Mouse (Mus musculus) liver, postnatal 0 days (tissue): Measurements from ENCODE around the gene Fgfr1op2. TPM values are rescaled to one million over a fixed set of nuclear protein-coding genes. Genes with fewer than 3 reads are reported as not detected.

Source experiments
- ATAC-seq: fragments of 200-750 bp; cut with Nextera tagmentation; 2 replicates; pipeline ENCODE4 v1.8.0; 2017; ENCODE audit warnings: mild to moderate bottlenecking, moderate library complexity
- DNase-seq: peaks from one replicate; pipeline ENCODE4 v3.0.0-alpha.2; 2016
- H3K27ac ChIP-seq: fragments of 300-500 bp; sonication (generic); 2 replicates; pipeline ENCODE4 v1.5.1; 2014; ENCODE audit warnings: antibody characterized with exemption, moderate library complexity, mild to moderate bottlenecking, low read depth
- H3K27me3 ChIP-seq: fragments of 300-500 bp; sonication (generic); 2 replicates; pipeline ENCODE4 v1.6.1; 2014; ENCODE audit warnings: low read length, control low read depth, mixed read lengths; ENCODE audit not compliant: insufficient read depth
- H3K36me3 ChIP-seq: fragments of 300-500 bp; sonication (generic); replicated peaks from 2 replicates; pipeline ENCODE4 v1.6.1; 2014; ENCODE audit warnings: mild to moderate bottlenecking, control low read depth, low read length, moderate library complexity, mixed read lengths; ENCODE audit not compliant: insufficient read depth
- H3K4me1 ChIP-seq: fragments of 300-500 bp; sonication (generic); 2 replicates; pipeline ENCODE4 v1.6.1; 2014; ENCODE audit warnings: antibody characterized with exemption, mild to moderate bottlenecking, control low read depth; ENCODE audit not compliant: insufficient read depth
- H3K4me2 ChIP-seq: fragments of 300-500 bp; sonication (generic); 2 replicates; pipeline ENCODE4 v1.6.1; 2014; ENCODE audit warnings: low read depth, mild to moderate bottlenecking, low read length, moderate library complexity, mixed read lengths
- H3K4me3 ChIP-seq: fragments of 300-500 bp; sonication (generic); 2 replicates; pipeline ENCODE4 v1.5.1; 2014; ENCODE audit warnings: low read depth, low read length
- H3K9ac ChIP-seq: fragments of 300-500 bp; sonication (generic); replicated peaks from 2 replicates; pipeline ENCODE4 v1.6.1; 2014; ENCODE audit warnings: mild to moderate bottlenecking, moderate library complexity
- H3K9me3 ChIP-seq: fragments of 300-500 bp; sonication (generic); 2 replicates; pipeline ENCODE4 v1.6.1; 2016; ENCODE audit warnings: mild to moderate bottlenecking, control low read depth, low read length, mixed read lengths
- CTCF ChIP-seq: sonication (generic); IDR thresholded peaks from 2 replicates; pipeline ENCODE4 v1.5.1; 2016; ENCODE audit warnings: antibody characterized with exemption, low read depth
- EP300 ChIP-seq: IDR thresholded peaks from 2 replicates; pipeline ENCODE4 v1.6.1; 2016; ENCODE audit warnings: antibody characterized with exemption, low read depth, mild to moderate bottlenecking
- WGBS: fragments of 180-500 bp; shearing (Covaris S2); extraction: QIAGEN DNeasy Blood & Tissue Kit; methylation state at CpG from one replicate; pipeline ENCODE4 v1.1.7; 2014; ENCODE audit not compliant: insufficient replicate concordance; 5-methylcytosine and 5-hydroxymethylcytosine counted together
- polyA plus RNA-seq: library from polyadenylated mRNA; unstranded; fragments of >200 nt; fragmentation: Nextera tagmentation; extraction: Ambion mirVana; gene quantifications from 2 replicates; pipeline ENCODE4 v1.2.1, GENCODE M21; 2015

Fgfr1op2 gene
- polyA plus RNA-seq, 1 experiment from 2014 or later: 71.6 TPM

DNA sequence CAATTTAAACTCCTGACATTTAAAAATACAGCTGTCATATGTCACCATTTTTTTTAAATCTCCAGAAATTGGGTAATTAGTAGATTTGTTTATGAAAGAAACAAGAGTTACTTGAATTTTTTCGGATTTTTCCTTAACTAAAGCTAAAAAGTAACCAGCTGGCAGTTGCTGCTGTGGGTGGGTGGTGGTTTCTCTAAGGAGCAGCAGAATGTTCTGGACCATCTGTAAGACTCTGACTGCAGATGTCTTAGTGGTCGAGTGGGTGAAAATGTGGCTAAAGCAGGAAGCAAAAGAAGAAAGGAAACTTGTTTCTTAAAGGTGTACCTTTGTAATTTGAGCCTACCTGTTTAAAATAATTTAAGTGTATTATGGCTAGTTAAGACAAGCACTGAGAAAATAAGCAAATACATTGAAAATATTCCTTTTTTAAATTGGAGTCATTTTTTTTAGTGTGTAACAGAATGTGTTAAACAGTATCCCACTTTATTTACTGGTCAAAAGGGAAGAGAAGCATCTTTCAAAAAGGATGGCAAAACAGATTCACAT is 3.5 kb downstream of the Fgfr1op2 start:
- 18% methylated on average over 2 of the region's 2 CpGs for WGBS
- ATAC-seq (no peak), DNase-seq (no peak)
- peaks cover 9% of the 10 kb centered on the region for H3K36me3 ChIP-seq
- H3K4me2 ChIP-seq: peak overlapping the region; percentile 88
- H3K9me3 ChIP-seq: no peaks in the 10 kb centered on the region
- H3K4me3 ChIP-seq: no peak overlapping the region
- TF ChIP-seq EP300 (no peak), CTCF (no peak)
- no peaks in the 10 kb centered on the region for H3K27me3 ChIP-seq
- H3K4me1 ChIP-seq: peaks cover 25% of the 10 kb centered on the region
- H3K27ac ChIP-seq: no peak overlapping the region
- H3K9ac ChIP-seq: no peak overlapping the region; the same call in 1 of the 2 replicates

DNA sequence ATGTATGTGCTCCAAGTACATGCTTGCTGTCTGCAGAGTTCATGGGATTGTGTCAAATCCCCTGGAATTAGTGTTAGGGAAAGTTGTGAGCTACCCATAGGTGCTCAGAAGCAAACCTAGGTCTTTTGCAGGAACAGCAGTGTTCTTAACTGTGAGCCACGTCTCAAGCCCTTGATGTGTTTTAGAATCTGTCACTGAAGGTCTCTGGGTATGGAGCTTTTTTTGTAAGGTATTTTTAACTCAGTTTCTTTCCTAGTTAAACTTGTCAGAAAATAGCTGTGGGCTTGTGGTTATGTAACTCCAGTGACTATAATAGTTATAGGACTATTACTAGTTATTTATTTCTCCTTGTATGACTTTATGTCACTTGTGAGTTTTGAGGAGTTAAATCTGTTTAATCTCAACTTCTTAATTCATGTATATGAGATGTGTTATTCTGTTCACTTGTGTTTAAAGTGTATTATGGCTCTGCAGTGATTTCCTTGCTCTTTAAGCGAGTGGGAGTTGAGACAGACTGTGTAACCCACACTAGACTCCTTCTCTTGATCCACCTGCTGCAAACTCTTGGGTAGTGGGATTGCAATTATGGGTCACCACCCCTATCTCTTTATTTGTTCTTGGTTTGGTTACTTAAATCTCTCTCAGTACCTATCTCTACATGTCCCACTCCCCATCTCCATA is 6.5 kb downstream of the Fgfr1op2 start:
- no peaks in the 10 kb centered on the region for H3K27me3 ChIP-seq
- no peak overlapping the region for H3K9ac ChIP-seq
- no peak overlapping the region for H3K27ac ChIP-seq
- H3K4me2 ChIP-seq: no peak overlapping the region
- no peak overlapping the region for H3K4me3 ChIP-seq
- TF ChIP-seq CTCF: no peak
- TF ChIP-seq EP300: no peak
- H3K4me1 ChIP-seq: peaks cover 21% of the 10 kb centered on the region
- WGBS: 74% methylated on average over 2 of the region's 2 CpGs
- H3K9me3 ChIP-seq: no peaks in the 10 kb centered on the region
- no peak for DNase-seq
- ATAC-seq: no peak
- peaks cover 36% of the 10 kb centered on the region for H3K36me3 ChIP-seq

DNA sequence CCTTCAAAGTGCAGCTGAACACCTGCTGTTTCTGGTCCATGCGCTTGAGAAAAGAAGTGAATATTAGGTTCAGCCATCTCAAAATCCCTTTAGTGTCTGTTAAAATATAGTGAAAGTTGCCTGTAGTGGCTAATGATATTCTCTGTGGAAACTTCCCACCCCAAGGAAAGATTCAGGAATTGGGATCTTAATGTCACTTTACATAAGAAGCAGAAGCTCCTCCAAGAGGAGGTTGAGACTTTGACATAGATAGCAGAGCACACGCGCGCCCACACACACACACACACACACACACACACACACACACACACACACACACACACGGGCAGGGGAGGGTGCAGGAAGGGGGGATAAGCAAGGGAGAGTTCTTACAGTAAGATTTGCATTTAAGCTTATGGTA is 8.1 kb downstream of the Fgfr1op2 start:
- H3K9ac ChIP-seq: no peak overlapping the region
- DNase-seq (no peak), ATAC-seq (no peak)
- no peaks in the 10 kb centered on the region for H3K9me3 ChIP-seq
- peaks cover 48% of the 10 kb centered on the region for H3K36me3 ChIP-seq
- H3K4me1 ChIP-seq: peaks cover 11% of the 10 kb centered on the region; the same call in 1 of the 2 replicates
- TF ChIP-seq EP300: no peak
- TF ChIP-seq CTCF: no peak
- no peak overlapping the region for H3K4me2 ChIP-seq
- H3K27me3 ChIP-seq: no peaks in the 10 kb centered on the region
- H3K27ac ChIP-seq: no peak overlapping the region
- H3K4me3 ChIP-seq: no peak overlapping the region
- WGBS: 87% methylated on average over 5 of the region's 5 CpGs

DNA sequence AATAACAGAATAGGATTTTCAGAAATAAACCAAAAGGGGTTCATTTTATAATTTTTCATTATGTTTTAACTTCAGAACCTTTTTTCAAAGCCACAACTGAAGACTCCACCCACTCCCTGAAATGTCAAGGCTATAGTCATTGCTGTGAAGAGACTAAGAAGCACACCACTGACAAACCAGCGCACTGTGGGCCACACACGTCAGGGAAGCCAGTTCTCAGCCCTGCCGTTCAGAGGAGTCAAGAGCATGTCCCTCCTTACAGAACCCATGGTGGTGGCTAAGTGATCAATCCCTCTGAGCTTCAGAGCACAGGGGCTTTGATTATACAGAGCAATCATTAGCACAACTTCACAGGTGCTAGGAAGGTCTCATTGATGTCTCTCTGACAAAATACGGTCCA is 25.6 kb downstream of the Fgfr1op2 start:
- H3K4me3 ChIP-seq: no peak overlapping the region
- H3K27me3 ChIP-seq: no peaks in the 10 kb centered on the region
- peaks cover 72% of the 10 kb centered on the region for H3K36me3 ChIP-seq
- no peaks in the 10 kb centered on the region for H3K9me3 ChIP-seq
- no peak for DNase-seq
- TF ChIP-seq EP300 (no peak), CTCF (no peak)
- no peak for ATAC-seq
- H3K4me2 ChIP-seq: no peak overlapping the region
- H3K9ac ChIP-seq: no peak overlapping the region
- H3K27ac ChIP-seq: no peak overlapping the region
- no peaks in the 10 kb centered on the region for H3K4me1 ChIP-seq
- 85% methylated on average over 4 of the region's 4 CpGs for WGBS

DNA sequence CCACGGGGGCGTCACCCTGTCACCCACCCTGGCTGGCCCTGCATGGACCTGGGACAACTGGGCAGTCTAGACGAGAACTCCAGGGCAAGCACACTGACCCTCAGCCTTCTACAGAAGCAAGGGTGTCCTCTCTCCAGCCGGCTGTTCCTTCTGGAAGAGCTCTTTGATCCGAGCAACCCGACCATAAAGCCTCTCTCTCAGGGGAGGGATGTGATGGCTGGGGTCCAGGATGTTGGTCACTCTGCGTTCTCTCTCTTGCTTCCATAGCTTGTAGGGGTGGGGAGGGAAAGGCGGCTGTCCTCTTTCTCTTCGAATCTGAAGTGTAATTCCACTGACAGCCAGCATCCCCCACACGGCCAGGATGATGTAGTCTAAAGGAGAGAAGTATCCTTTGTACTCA is 26.6 kb downstream of the Fgfr1op2 start:
- H3K4me1 ChIP-seq: no peaks in the 10 kb centered on the region
- H3K9me3 ChIP-seq: no peaks in the 10 kb centered on the region
- TF ChIP-seq CTCF: no peak
- peaks cover 72% of the 10 kb centered on the region for H3K36me3 ChIP-seq
- no peaks in the 10 kb centered on the region for H3K27me3 ChIP-seq
- no peak for ATAC-seq
- 89% methylated on average over 10 of the region's 10 CpGs for whole genome bisulfite sequencing
- no peak overlapping the region for H3K9ac ChIP-seq
- H3K4me3 ChIP-seq: no peak overlapping the region
- no peak overlapping the region for H3K27ac ChIP-seq
- H3K4me2 ChIP-seq: no peak overlapping the region
- no peak for DNase-seq

DNA sequence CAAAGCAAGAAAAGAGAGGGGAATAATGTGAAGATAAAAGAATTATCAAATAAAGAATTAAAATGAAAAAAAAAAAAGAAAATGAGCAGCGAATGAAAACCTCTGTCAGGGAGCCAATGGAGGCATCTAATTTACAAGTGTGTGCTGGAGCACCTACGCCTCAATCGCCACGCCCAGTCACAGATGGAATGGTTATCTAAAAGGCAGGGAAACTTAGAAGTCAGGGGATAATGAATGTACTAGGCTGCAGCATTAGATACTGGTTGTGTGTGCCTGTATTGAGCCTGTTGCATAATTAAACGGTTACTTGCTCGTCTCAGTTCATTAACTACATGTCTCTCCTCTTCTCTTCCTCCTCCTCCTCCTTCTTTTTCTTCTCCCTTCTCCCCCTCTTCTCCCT is 34.4 kb downstream of the Fgfr1op2 start:
- H3K4me3 ChIP-seq: no peak overlapping the region
- TF ChIP-seq CTCF (no peak), EP300 (peak; percentile 89)
- H3K9me3 ChIP-seq: no peaks in the 10 kb centered on the region
- ATAC-seq: peak; percentile 93
- no peaks in the 10 kb centered on the region for H3K27me3 ChIP-seq
- peak; percentile 69 for DNase-seq
- WGBS: 67% methylated on average over 6 of the region's 6 CpGs
- H3K36me3 ChIP-seq: peaks cover 44% of the 10 kb centered on the region
- H3K27ac ChIP-seq: peak overlapping the region; percentile 95
- H3K9ac ChIP-seq: 0 out of 2 replicates have a peak overlapping the region, but pooled peaks have one; percentile 31
- H3K4me2 ChIP-seq: peak overlapping the region; percentile 50
- H3K4me1 ChIP-seq: peaks cover 13% of the 10 kb centered on the region

DNA sequence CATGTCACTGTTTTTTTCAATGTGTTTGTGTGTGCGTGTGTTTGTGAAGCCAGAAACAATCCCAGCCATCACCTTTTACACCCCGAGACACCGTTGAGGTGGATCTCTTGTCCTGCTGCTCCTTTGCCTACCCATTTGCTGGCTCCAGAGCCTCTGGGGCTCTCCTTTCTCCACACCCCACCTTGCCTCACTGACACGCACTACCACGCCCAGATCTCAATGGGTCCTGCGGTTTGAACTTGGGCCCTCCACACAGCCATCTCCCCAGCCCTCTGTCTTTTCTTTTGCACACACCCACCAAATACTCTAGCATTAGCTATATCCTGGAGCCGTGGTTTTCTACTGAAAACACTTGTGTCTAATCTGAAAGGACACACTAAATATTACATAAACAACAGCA is 34.9 kb downstream of the Fgfr1op2 start:
- TF ChIP-seq EP300 (no peak), CTCF (no peak)
- DNase-seq (peak; percentile 42), ATAC-seq (peak; percentile 85)
- Histone ChIP-seq H3K4me1 (peaks cover 13% of the 10 kb centered on the region), H3K4me3 (no peak overlapping the region), H3K9ac (0 out of 2 replicates have a peak overlapping the region, but pooled peaks have one; percentile 31), H3K4me2 (peak overlapping the region; percentile 50), H3K27ac (peak overlapping the region; percentile 95), H3K9me3 (no peaks in the 10 kb centered on the region), H3K36me3 (peaks cover 44% of the 10 kb centered on the region), H3K27me3 (no peaks in the 10 kb centered on the region)
- 75% methylated on average over 7 of the region's 7 CpGs for WGBS
